Mouse (Mus musculus): ENCODE results near the gene Amotl1.

The Amotl1 gene

DNA sequence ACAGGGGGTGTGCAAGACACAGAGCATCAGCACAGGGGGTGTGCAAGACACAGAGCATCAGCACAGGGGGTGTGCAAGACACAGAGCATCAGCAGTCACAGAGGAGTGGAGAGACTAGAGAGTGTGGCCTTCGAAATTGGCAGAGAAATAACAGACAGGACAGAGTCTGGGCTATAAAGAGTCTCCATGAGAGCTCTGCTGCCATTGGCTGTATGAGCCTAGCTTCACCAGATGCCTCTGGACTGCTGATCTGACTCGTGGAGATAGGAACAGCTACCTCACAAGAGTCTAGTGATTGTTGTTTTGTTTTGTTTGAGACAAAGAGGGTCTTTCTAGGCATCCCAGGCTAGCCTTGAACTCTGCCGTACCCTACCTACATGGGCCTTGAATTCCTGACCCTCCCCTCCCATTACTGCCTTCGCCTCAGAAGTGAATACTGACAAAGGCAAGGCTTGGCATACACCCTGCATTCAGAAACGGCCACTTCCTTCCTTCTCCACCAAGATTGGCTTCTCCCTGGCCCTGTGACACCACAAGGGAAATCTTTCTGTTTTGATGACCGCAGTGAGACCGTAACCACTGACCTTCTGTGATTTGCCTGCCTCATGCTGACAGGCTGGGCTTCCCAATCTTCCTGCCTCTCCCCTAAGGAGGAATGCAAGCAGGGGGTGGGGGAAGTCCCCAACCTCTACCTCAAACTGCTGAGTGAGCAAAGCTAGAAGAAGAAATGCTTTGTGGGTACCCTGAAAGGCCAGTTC lies 3.4 kb downstream of the Amotl1 start:
- DNase-seq (ENCODE audit: extremely low spot score), result peak; percentile 52

DNA sequence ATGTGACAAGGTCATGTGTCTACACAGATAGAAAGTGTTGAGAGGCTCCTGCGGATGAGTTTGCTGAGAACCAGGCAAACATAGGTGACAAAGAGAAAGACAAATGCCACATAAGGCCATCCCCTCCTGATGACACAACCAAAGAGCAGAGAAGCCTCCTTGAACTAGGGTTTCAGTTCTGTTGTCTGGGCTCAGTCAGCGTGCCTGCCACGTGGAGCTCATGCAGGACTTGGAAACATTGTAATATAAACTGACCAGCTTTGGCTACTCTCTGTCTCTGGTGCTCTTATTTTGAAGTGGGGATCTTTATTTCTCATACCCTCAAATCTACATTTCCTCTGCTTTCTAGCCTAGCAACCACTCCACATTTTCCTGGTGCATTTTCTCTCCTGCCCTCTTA lies 8.6 kb downstream of the Amotl1 start:
- no peak for DNase-seq (ENCODE audit: extremely low spot score)

DNA sequence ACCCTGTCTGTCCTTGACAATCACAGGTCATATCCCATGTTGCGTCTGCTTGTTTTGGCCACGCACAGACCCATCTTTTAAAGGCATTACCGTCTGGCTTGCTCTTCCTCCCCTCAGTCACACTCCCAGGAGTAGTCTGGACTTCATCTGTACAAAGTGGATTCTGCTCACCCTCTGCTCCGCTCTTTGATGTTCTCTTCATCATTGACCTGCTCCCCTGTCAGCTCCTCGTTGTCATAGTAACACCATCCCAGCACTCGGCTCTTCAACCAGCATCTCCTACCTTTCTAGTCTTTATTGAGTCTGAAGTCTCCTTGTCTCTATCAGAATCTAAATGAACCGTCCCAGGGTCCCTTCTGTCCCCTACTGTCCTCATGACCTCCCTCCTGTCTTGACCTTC lies 9.3 kb downstream of the Amotl1 start:
- no peak for DNase-seq (ENCODE audit: extremely low spot score)

DNA sequence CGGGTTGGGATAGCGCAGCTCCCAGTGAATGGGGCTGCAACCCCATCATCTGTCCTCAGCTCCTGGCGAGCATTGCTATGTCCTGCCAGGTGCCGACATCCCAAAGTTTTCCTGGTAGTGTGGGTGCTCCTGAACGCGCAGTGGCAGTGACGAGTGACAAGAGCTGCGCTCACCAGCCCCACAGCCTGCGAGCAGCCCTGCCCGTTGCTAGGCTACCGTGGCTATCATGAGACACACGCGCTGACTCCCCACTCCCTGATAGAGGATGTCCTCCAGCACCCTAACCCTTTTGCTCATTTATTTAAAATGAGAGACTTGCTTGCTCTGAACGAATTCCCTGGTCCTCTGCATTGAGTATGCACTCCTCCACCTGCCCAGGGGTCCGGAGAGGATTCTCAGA lies 10.7 kb downstream of the Amotl1 start:
- DNase-seq (ENCODE audit: extremely low spot score), result no peak

DNA sequence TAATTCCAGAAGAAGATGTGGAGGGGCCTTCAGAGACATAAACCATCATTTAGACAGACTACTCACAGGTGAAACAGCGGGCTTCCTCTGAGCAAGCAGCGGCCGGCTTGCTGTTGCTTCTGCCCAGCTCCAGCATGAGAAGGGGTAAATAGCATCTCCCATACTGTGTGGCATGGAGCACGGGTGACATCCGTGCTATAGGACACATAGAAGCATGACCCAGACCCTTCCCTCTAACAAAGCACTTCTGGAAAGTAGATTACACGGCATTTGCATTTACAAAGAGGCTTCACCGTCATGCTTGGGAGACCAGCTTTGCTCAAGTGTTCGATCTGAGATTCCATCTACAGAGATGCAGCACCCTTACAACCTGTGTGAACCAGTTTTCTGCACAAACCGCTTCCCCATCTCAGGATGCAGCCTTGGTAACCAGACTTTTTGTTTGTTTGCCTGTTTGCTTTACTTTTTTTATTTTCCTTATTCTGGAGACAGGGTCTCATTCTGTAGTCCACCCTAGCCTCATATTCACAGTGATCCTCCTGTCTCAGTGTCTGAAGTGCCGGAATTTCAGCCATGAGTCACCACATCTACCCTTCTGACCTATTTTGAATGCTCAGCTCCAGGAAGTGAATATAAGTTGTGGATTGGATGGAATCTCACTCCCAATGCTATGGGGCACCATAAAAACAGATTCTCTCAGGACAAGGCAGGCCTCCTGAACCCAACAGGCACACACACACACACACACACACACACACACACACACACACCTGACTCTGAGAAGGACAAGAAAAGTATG lies 12.3 kb downstream of the Amotl1 start:
- no peak for DNase-seq (ENCODE audit: extremely low spot score)

DNA sequence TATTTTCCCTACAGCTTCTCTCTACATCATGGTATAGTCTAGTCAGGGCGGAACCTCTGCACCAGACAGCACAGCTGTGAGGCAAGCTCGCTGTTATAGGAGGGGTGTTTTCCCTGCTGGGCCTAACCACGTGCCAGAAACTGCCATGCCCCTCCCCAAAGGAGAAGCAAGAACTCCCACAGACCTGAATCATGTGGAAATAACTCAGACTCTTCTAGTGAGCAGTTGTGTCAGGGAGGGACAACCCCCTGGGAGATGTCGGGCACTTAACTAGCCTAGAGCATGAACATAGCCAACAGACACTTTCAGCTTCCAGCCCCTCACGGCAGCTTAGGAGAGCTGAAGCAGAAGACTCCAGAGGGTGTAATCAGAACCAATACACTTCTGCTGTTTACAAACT lies 13.1 kb downstream of the Amotl1 start:
- no peak for DNase-seq (ENCODE audit: extremely low spot score)

DNA sequence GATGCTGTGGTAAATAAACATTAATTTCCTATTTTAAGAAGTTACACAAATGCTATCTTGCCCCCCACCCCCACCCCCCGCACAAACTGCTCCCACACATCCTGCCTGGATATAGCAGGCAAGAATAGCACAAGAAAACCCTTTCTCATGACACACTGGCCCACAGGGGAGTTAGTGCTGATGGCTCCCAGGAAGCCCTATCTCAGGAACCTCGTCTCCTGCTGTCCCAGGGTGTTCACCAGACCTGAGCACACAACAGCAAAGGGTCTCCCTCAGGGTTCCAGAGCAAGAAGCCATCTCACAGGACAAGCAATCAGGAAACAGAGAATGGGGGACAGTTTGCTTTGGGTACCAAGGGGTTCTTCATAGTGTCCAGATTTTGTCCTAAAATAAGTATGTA lies 17.3 kb downstream of the Amotl1 start:
- DNase-seq (ENCODE audit: extremely low spot score), result no peak

DNA sequence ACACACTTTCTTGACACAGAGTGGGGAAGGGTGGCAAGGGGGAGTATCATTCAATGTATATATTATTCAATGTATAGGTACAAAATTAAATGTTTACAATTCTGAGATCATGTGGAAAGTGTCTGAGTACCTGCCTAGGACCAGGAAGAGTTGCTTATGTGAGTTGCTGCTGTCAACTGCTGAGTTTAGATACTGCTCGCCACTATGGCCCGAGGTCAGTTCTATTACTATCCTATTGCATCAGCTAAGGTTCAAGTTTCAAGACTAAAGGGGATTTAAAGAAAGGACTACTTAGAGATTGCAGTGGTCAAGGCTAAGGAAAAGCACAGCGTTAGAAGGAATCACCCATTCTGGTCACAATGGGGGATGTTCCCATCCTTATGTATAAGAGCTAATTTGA lies 18.9 kb downstream of the Amotl1 start:
- DNase-seq (ENCODE audit: extremely low spot score), result no peak

DNA sequence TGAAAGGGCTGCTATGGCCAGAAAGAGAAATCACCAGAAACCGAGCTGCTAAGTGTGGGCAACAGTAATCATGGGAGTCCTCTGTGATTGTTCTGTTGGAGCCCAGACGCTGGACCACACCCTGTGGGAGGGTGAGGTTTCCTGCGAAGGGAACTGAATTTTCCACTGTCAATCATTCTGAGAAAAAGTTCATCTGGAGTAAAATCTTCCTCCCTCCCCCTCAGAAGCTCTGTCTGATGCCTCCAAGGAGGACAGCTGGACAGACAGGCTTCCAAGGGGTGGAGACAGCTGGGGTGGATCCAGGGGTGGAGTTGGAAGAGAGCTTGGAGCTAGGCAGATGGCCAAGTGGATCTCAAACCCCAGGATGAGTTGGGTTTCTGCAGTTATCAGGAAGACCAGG lies 19.8 kb downstream of the Amotl1 start:
- DNase-seq (ENCODE audit: extremely low spot score), result no peak

DNA sequence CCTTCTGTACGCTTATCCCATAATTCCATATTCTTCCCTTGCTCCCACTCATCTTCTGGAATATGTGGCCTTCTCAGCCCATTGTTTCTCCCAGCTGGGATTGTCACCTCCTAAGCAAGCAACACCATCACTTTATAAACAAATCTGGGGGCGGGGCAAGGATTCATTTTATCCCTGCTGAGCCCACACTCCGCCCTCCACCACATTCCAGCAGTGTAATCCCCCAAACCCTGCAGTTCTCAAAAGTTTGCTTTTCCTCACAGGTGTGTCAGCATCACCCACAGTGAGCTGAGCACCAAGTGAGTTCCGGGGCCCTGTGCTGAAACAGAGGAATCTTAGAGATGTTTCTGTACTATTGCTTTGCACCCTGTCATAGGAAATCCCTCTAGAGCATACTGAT lies 20.9 kb downstream of the Amotl1 start:
- DNase-seq (ENCODE audit: extremely low spot score), result no peak

DNA sequence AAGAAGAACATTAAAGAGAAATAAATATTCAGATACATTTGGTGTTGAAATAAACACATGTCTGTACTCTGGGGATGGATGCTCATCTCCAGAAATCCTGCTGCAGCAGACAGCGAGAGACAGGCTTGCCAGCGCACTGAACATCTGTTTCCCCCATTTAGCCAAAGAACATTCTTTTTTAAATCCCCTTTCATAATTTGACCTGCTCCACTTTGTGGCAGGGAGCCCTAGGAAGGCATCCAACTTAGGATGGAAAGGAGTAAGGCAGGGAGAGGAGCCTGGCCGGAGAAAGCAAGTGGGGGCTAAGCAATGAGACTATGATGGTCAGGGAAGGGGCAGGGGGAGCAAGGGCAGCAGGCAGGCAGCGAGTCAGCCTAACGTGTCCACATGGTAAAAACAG lies 21.6 kb downstream of the Amotl1 start:
- no peak for DNase-seq (ENCODE audit: extremely low spot score)

DNA sequence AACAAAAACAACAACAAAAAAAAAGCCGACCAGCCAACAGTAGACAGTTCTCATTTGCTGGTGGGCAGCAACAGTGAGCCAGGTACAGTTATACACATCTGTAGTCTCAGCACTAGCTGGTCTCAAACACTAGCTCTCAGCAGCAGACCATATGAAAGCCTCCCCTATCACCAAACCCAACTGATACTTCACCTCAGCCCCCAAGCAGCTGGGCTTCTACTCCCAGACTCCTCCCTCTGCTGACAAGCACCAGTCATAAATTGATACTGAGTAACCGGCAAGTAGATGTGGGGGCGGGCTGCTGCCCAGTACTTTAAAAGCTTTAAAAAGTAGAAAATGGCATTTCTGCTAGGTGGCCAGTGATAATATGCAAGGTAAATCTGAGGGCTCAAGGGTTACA lies 22.0 kb downstream of the Amotl1 start:
- DNase-seq (ENCODE audit: extremely low spot score), result no peak

DNA sequence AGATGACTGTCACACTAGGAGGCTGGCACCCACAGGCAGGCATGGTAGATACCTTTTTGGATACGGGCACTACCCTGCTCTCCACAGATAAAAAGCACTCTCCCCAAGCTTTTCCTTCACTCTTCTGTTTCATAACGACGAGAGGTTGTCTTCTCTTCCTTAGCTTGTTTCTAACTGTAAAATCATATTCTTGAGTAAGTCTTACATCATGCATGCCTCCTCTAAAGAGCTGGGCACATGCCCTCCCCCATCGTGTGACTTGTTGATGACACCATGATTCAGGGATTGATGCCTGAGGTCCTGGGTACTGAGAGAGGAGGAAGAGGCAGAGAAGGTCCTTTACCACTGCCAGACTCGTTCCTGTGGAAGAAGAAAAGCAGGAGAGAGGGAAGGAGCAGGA lies 24.7 kb downstream of the Amotl1 start:
- no peak for DNase-seq (ENCODE audit: extremely low spot score)

DNA sequence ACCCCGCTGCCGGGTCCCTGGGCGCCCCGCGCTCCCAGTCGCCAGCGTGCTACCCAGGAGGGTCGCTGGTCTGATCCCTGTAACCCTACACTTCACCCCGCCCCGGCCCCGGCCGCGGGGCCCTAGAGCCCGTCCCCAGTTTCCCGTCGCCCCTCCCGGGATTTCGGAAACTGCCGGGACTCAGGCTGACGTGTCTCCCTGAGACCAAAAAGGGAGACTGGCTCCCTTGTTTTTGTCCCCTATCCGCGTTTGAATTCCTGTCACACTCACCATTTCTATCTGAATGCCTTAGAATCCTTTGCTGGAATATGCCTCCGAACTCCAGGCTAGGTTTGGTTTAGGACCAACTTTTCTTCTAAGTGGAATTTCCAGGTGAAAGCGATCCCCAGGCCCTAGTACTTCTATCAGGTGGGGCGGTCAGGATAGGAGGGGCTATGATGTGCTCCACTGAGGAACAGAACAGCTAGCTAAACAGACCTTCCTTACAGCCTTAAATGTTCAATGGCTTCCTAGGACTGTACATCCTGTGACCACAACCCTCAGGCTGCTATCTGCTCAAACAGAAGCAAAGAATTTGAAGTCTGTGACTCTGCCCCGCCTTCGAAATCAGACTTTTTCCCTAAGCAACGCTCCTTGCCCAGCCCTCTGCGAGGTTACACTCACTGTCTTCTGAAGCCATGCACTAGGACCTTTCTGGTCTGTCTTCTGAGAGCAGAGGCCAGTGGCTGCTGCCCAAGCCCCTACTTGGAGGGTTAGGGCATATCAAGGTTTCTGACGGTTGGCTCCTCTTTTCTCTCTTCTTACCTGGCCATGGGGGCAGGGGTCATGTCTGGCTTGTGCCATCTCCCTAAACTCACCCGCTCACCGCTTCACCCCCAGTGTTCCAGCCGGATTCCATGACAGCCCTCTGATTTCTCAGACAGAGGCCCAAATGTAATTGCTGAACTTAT lies 29.6 kb downstream of the Amotl1 start:
- DNase-seq (ENCODE audit: extremely low spot score), result peak; percentile 86

DNA sequence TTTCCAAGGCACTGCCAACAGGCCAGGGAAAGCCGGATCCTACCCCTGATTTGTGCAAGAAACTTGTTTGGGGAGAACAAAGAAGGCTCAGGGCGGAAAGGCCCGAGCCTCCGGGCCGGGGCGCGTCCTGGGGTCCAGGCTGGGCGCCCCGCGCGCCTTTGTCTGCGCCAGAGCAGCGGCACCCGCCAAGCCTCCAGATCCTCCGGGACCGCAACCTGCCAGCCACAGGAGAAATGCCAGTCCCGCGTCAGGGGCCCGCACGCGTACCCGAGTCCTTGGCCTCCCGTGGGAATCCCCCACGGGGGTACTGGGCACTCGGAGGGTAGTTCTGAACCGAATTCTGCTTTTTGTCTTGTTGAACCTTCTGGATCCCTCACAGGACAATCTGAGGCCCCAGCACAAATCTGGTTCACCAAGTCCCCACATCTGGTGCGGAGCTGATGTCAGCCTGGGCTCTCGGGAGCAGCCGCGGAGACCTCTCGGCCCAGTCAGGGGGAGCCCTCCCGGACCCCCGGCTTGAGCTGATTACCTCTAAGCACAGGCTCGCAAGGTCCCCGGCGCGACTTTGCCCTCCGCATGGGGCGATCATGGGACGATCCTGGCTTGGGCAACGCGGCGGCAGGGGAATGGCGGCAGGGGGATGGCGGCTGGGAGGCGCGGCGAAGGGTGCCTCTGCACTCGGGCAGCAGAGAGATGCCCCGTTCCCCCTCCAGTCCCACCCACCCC lies 30.5 kb downstream of the Amotl1 start:
- DNase-seq (ENCODE audit: extremely low spot score), result peak; percentile 65

DNA sequence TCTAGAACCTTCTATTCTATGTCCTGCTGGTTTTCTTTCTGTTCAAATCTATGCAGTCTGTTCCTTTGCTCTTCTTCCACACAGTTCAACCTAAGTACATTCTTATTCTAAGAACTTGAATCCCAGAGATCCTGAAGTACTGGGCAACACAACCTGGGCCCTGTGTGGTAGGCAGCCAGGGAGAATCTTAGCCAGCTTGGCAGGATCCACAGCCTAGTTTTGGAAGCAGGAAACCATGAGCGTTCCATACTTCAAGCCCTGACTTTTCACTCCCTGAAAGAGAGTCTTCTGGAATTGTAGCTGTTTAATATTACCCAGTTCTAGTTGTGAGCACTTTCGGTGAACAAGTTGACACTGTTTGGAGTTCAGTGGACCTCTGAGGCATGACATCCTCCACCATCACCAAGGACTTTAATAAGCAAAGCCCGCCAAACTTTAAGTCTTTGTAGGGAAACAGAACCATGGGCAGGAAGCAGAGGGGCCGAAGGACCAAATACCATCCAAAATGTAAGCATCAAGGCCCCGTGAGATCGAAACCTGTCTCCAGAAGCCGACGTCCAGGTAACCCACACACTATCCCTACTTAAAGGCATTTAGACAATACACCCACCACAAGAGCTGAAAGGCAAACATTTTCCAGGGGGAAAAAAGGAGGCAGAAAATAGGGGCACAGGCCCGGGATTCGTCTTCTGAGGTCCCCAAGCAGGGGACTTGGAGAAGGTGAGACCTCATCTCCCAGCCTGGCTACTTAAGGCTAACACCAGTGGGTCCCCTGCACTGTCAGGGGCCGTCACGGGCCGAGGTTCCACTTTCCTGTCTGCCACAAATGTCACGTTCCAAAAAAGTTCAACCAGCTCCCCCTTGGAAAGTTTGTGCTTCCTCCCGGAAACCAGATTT lies 31.3 kb downstream of the Amotl1 start:
- no peak for DNase-seq (ENCODE audit: extremely low spot score)

DNA sequence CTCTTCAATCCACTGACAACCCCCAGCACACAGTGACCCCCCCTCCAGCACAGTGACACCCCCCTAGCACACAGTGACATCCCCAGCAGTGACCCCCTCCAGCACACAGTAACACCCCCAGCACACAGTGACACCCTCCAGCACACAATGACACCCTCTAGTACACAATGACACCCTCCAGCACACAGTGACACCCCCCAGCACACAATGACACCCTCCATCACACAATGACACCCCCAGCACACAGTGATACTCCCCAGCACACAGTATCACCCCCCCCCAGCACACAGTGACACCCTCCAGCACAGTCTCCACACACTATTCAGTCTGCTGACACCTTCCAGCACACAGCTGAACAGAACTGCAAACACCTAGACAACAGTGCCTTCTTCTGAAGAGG lies 32.3 kb downstream of the Amotl1 start:
- DNase-seq (ENCODE audit: extremely low spot score), result no peak

DNA sequence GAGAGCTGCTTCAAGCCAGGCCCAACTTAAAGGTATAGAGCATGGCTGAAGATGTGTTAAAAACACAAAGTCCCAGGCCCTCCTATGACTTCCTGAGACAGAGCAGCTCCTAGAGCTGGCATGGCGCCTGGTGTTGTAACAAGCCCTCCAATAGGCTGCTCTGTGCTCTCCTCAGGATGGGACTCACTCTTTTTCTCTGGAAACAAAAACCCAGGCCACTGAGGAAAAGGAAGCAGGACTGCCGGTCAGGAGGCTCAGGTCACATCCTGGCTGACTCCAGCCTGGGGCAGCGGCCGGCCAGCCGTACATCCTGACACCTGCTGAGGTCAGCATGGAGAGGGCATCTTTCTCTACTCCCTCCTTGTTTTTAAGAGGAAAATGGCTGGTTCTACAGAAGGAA lies 36.3 kb downstream of the Amotl1 start:
- no peak for DNase-seq (ENCODE audit: extremely low spot score)

DNA sequence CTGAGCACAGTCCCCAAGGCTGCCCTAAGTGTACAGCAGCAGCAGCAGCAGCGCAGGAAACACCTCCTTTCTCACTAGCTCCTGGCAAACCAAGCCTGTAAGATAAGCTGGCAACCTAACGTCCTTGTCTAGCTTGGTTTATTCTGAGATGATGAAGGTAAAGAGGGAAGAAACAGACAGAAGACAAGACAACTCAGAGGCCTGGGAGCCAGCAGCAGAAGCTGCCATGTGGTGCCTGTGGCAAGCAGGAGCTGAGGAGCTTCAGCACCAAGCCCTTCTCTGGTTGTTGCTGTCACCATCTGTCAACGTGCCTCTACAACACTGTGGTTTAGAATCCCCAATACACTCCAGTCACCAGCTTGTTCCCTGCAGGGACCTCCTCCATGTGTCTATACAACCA lies 37.4 kb downstream of the Amotl1 start:
- no peak for DNase-seq (ENCODE audit: extremely low spot score)

DNA sequence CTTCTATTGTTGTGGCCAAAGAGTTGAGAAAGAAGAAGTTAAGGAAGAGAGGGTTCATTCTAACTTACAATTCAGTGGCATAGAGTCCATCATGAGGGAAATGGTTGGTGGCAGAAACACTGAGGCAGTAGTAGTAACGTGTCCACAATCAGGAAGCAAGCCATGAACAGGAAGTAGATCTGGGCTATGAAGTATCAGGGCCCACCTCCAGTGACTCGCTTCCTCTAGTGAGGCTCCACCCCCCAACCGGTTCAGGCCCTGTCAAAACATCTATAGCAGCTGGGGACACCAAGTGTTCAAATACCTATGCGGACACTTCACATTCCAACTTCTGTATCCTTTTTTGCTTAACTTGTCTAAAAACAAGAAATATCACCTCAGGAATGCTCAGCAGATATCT lies 38.9 kb downstream of the Amotl1 start:
- DNase-seq (ENCODE audit: extremely low spot score), result no peak

DNA sequence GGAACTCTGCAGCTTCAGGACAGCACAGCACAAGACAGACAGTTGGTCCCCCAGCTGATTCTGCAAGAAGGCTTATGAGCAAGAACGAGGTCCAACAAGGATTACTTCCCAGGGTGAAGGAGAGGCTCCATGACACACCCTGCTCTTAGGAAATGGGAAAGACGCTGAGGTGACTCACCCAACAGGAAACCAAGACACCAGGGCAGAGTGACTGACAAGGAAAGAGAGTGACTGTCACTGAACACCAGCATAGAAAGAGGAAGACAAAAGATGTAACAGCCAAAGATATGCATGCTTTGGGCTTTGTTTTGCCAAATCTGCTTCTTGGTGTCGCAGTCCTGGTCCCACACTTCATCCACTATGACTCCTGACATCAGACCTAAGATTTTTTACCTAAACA lies 40.5 kb downstream of the Amotl1 start:
- DNase-seq (ENCODE audit: extremely low spot score), result no peak

Data from embryo, embryonic 9.5 days (tissue).